Mouse (Mus musculus) kidney, adult 2 months (tissue): ENCODE measurements at regions not wholly inside any gene's neighbourhood (a gene's known extent, or its start where the extent isn't known, plus 50 kb on each side); places are given as distances from the start of the nearest gene placed in this dataset.

ENCODE experiments used
- CTCF ChIP-seq: fragments of 200-500 bp; conservative IDR thresholded peaks from 2 replicates; pipeline ENCODE4 v1.5.1; 2011; ENCODE audit warnings: low read depth, mild to moderate bottlenecking, control low read depth, low read length, moderate library complexity, mixed read lengths; ENCODE audit not compliant: insufficient read depth, insufficient read length
- POLR2A ChIP-seq: fragments of 200-500 bp; IDR thresholded peaks from one replicate; pipeline ENCODE4 v1.6.1; 2011; ENCODE audit warnings: low read depth, low read length, control low read depth

- no peak for TF ChIP-seq POLR2A
- TF ChIP-seq CTCF, result no peak
Observed at GRCm38 (mm10) chr10:43702895-43703294, 124.8 kb downstream of the Cd24a start.
